Mouse (Mus musculus) intestine, postnatal 0 days (tissue): Measurements from ENCODE around the gene Gxylt1. TPM values are rescaled to one million over a fixed set of nuclear protein-coding genes. Genes with fewer than 3 reads are reported as not detected.

Source experiments
- ATAC-seq: fragments of 200-750 bp; cut with Nextera tagmentation; 2 replicates; pipeline ENCODE4 v1.8.0; 2017; ENCODE audit warnings: mild to moderate bottlenecking, moderate TSS enrichment, moderate library complexity
- H3K27ac ChIP-seq: fragments of 300-500 bp; sonication (generic); 2 replicates; pipeline ENCODE4 v1.5.1; 2014; ENCODE audit warnings: mild to moderate bottlenecking, low read depth, low read length, moderate library complexity
- H3K27me3 ChIP-seq: fragments of 300-500 bp; sonication (generic); replicated peaks from 2 replicates; pipeline ENCODE4 v1.6.1; 2014; ENCODE audit warnings: low read length, mixed read lengths; ENCODE audit not compliant: control insufficient read depth, insufficient read depth
- H3K36me3 ChIP-seq: fragments of 300-500 bp; sonication (generic); 2 replicates; pipeline ENCODE4 v1.6.1; 2014; ENCODE audit warnings: mild to moderate bottlenecking, moderate library complexity; ENCODE audit not compliant: control insufficient read depth, insufficient read depth
- H3K4me1 ChIP-seq: fragments of 300-500 bp; sonication (generic); replicated peaks from 2 replicates; pipeline ENCODE4 v1.6.1; 2014; ENCODE audit warnings: antibody characterized with exemption, low read length, mixed read lengths; ENCODE audit not compliant: control insufficient read depth, insufficient read depth
- H3K4me2 ChIP-seq: fragments of 300-500 bp; sonication (generic); replicated peaks from 2 replicates; pipeline ENCODE4 v1.6.1; 2014; ENCODE audit warnings: low read depth, mild to moderate bottlenecking, moderate library complexity
- H3K4me3 ChIP-seq: fragments of 300-500 bp; sonication (generic); 2 replicates; pipeline ENCODE4 v1.5.1; 2014; ENCODE audit warnings: low read depth, low read length
- H3K9ac ChIP-seq: fragments of 300-500 bp; sonication (generic); 2 replicates; pipeline ENCODE4 v1.6.1; 2014; ENCODE audit warnings: mild to moderate bottlenecking, low read depth, low read length
- H3K9me3 ChIP-seq: fragments of 300-500 bp; sonication (generic); 2 replicates; pipeline ENCODE4 v1.6.1; 2016; ENCODE audit warnings: mixed run types; ENCODE audit not compliant: control insufficient read depth
- CTCF ChIP-seq: sonication (generic); IDR thresholded peaks from 2 replicates; pipeline ENCODE4 v1.5.1; 2016; ENCODE audit warnings: low read depth, mild to moderate bottlenecking, control low read depth, antibody characterized with exemption, moderate library complexity
- WGBS: fragments of 180-500 bp; shearing (Covaris S2); extraction: QIAGEN DNeasy Blood & Tissue Kit; methylation state at CpG from one replicate; pipeline ENCODE4 v1.1.7; 2014; 5-methylcytosine and 5-hydroxymethylcytosine counted together
- polyA plus RNA-seq: library from polyadenylated mRNA; unstranded; fragments of >200 nt; fragmentation: Nextera tagmentation; extraction: Ambion mirVana; gene quantifications from 2 replicates; pipeline ENCODE4 v1.2.1, GENCODE M21; 2015

Gxylt1 gene
- polyA plus RNA-seq, 1 experiment from 2014 or later = 4.9 TPM

DNA sequence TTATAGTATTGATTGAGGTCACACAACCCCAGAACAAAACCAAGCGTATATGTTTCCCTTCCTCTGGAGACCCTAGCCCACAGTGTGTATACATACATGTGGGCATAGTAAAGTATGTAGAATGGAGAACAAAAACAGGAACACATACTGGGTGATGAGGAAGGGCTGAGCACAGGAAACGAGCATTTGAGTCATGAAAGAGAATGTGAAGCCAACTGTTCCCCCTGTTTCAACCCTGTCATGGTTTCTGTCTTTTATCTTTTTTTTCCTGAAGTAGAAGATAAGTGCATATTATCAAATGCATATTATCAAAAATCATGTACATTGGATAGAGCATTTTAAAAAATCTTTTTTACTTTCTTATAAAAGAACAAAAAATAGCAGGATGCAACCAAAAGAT lies 12.6 kb upstream of the Gxylt1 start:
- Histone ChIP-seq H3K4me2 (no peak overlapping the region), H3K27me3 (no peaks in the 10 kb centered on the region), H3K4me3 (no peak overlapping the region), H3K36me3 (peaks cover 8% of the 10 kb centered on the region; the same call in 1 of the 2 replicates), H3K9me3 (no peaks in the 10 kb centered on the region), H3K9ac (no peak overlapping the region), H3K4me1 (no peaks in the 10 kb centered on the region), H3K27ac (no peak overlapping the region)
- ATAC-seq = no peak
- 81% methylated on average over 2 of the region's 2 CpGs for WGBS
- no peak for TF ChIP-seq CTCF

DNA sequence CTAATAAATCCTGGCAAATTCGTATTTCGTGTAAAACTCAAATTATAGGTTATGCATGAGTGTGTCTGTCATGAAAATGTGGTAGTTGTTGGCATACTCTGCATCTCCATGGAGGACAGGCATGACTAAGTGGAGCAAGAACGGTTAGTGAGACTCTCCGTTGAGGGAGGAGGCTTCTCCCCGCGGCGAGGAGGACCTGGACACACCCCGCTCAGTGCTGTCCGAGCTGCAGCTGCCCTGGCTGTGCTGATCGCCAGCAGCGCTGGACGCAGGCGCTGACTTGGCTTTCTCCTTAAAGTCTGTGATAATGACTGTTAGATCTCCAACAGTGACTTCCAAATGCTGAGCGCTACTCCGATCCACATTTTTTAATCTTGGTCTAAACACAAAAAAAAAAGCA lies 10.3 kb upstream of the Gxylt1 start:
- TF ChIP-seq CTCF = no peak
- no peaks in the 10 kb centered on the region for H3K27me3 ChIP-seq
- no peak for ATAC-seq

GRCm38 (mm10) chr15:93284326-93284725 lies 9.3 kb upstream of the Gxylt1 start:
- Histone ChIP-seq H3K27me3 (no peaks in the 10 kb centered on the region), H3K27ac (no peak overlapping the region), H3K36me3 (peaks cover 8% of the 10 kb centered on the region; the same call in 1 of the 2 replicates), H3K9ac (no peak overlapping the region), H3K4me3 (no peak overlapping the region), H3K4me1 (no peaks in the 10 kb centered on the region), H3K4me2 (no peak overlapping the region), H3K9me3 (no peaks in the 10 kb centered on the region)
- ATAC-seq = no peak
- TF ChIP-seq CTCF = no peak
- WGBS = 73% methylated on average over 6 of the region's 6 CpGs

More for the DNA sequence above, 10.3 kb upstream of the Gxylt1 start:
- H3K9ac ChIP-seq = no peak overlapping the region
- WGBS = 84% methylated on average over 15 of the region's 15 CpGs
- no peak overlapping the region for H3K27ac ChIP-seq
- H3K9me3 ChIP-seq = no peaks in the 10 kb centered on the region
- H3K4me2 ChIP-seq = no peak overlapping the region
- H3K4me3 ChIP-seq = no peak overlapping the region
- no peaks in the 10 kb centered on the region for H3K4me1 ChIP-seq
- H3K36me3 ChIP-seq = peaks cover 8% of the 10 kb centered on the region; the same call in 1 of the 2 replicates

DNA sequence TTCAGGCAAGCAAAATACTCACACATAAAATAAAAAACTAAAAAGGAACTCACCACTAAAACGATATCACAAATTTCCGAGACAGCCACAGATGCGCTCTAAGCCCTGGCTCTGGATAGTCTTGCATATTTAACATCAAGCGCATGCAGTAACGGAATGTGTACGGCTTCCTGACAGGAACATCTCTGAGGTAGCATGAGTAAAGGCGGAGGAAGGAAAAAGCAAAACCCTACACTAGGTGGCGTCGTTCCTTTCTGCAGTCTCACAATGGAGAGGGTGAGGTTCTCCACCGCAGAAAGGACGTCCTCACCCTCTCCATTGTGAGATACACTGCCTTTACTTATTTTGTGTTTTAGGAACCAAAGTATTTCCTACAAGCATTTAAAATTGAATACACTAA lies 8.4 kb upstream of the Gxylt1 start:
- Histone ChIP-seq H3K4me3 (no peak overlapping the region), H3K27ac (no peak overlapping the region), H3K4me1 (no peaks in the 10 kb centered on the region), H3K4me2 (no peak overlapping the region), H3K36me3 (peaks cover 8% of the 10 kb centered on the region; the same call in 1 of the 2 replicates), H3K27me3 (no peaks in the 10 kb centered on the region), H3K9me3 (no peaks in the 10 kb centered on the region), H3K9ac (no peak overlapping the region)
- peak; percentile 69 for TF ChIP-seq CTCF
- no peak for ATAC-seq
- WGBS = 78% methylated on average over 11 of the region's 11 CpGs

GRCm38 (mm10) chr15:93276276-93276675 lies 1.3 kb upstream of the Gxylt1 start:
- Histone ChIP-seq H3K4me3 (peak overlapping the region; percentile 79), H3K9ac (no peak overlapping the region), H3K27me3 (no peaks in the 10 kb centered on the region), H3K27ac (no peak overlapping the region), H3K4me1 (0 out of 2 replicates have a peak, but pooled peaks cover 6% of the 10 kb centered on the region), H3K36me3 (no peaks in the 10 kb centered on the region), H3K9me3 (no peaks in the 10 kb centered on the region), H3K4me2 (peak overlapping the region; percentile 89)
- 2% methylated on average over 14 of the region's 14 CpGs for WGBS
- ATAC-seq = no peak
- no peak for TF ChIP-seq CTCF

DNA sequence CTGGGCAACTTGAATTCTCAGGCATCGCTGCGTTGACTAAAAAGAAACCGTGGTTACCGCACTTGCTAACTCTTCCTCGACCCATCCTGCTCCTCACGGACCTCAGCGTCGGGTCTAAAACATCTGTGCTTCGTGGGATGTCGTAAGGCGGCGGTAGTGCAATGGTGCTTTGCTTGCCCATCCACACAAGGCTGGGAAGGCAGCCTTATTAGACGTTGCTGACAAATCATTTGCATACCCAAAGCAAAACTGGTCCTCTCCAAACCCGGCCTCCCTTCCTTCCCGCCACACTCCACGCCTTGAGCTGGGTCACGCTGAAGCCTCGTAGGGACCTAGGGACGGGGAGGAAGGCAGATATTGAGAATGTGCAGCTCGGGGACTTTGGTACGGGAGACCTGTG lies 644 bp upstream of the Gxylt1 start:
- H3K9ac ChIP-seq = peak overlapping the region; percentile 86
- H3K36me3 ChIP-seq = no peaks in the 10 kb centered on the region
- H3K27me3 ChIP-seq = no peaks in the 10 kb centered on the region
- H3K4me3 ChIP-seq = peak overlapping the region; percentile 79
- H3K4me1 ChIP-seq = 0 out of 2 replicates have a peak, but pooled peaks cover 6% of the 10 kb centered on the region
- peak; percentile 18; the same call in 1 of the 2 replicates for TF ChIP-seq CTCF
- ATAC-seq = peak; percentile 22
- H3K4me2 ChIP-seq = peak overlapping the region; percentile 89
- H3K27ac ChIP-seq = peak overlapping the region; percentile 73
- WGBS = 0% methylated on average over 21 of the region's 21 CpGs
- H3K9me3 ChIP-seq = no peaks in the 10 kb centered on the region
